Mouse (Mus musculus) hindbrain, embryonic 11.5 days (tissue): ENCODE data around the gene Zmym1. TPM values are rescaled to one million over a fixed set of nuclear protein-coding genes. Genes with fewer than 3 reads are reported as not detected.

Experiments
- ATAC-seq: fragments of 200-750 bp; cut with Nextera tagmentation; 2 replicates; pipeline ENCODE4 v1.8.0; 2017; ENCODE audit warnings: mild to moderate bottlenecking, moderate TSS enrichment, moderate library complexity; ENCODE audit not compliant: low FRiP score
- DNase-seq: peaks from one replicate; pipeline ENCODE4 v3.0.0-alpha.2; 2015; ENCODE audit warnings: low spot score
- H3K27ac ChIP-seq: fragments of 300-500 bp; sonication (generic); 2 replicates; pipeline ENCODE4 v1.5.1; 2014; ENCODE audit warnings: mild to moderate bottlenecking, low read depth, low read length
- H3K27me3 ChIP-seq: fragments of 300-500 bp; sonication (generic); 2 replicates; pipeline ENCODE4 v1.6.1; 2014; ENCODE audit warnings: mild to moderate bottlenecking, low read length, moderate library complexity, mixed read lengths; ENCODE audit not compliant: control insufficient read depth, insufficient read depth
- H3K36me3 ChIP-seq: fragments of 300-500 bp; sonication (generic); 2 replicates; pipeline ENCODE4 v1.6.1; 2014; ENCODE audit warnings: mild to moderate bottlenecking, low read length, moderate library complexity, mixed read lengths; ENCODE audit not compliant: control insufficient read depth, insufficient read depth
- H3K4me1 ChIP-seq: fragments of 300-500 bp; sonication (generic); replicated peaks from 2 replicates; pipeline ENCODE4 v1.6.1; 2014; ENCODE audit warnings: low read length, mixed read lengths; ENCODE audit not compliant: control insufficient read depth, insufficient read depth
- H3K4me2 ChIP-seq: fragments of 300-500 bp; sonication (generic); replicated peaks from 2 replicates; pipeline ENCODE4 v1.6.1; 2014; ENCODE audit warnings: mild to moderate bottlenecking, low read depth, low read length
- H3K4me3 ChIP-seq: fragments of 300-500 bp; sonication (generic); 2 replicates; pipeline ENCODE4 v1.5.1; 2014; ENCODE audit warnings: low read depth, low read length
- H3K9ac ChIP-seq: fragments of 300-500 bp; sonication (generic); 2 replicates; pipeline ENCODE4 v1.6.1; 2014; ENCODE audit warnings: low read depth, low read length
- H3K9me3 ChIP-seq: fragments of 300-500 bp; sonication (generic); 2 replicates; pipeline ENCODE4 v1.6.1; 2016; ENCODE audit warnings: low read length; ENCODE audit not compliant: control insufficient read depth
- WGBS: fragments of 180-500 bp; shearing (Covaris S2); extraction: QIAGEN DNeasy Blood & Tissue Kit; methylation state at CpG from one replicate; pipeline ENCODE4 v1.1.7; 2014; 5-methylcytosine and 5-hydroxymethylcytosine counted together
- polyA plus RNA-seq: library from polyadenylated mRNA; unstranded; fragments of >200 nt; fragmentation: Nextera tagmentation; extraction: Ambion mirVana; gene quantifications from 2 replicates; pipeline ENCODE4 v1.2.1, GENCODE M21; 2014

Gene Zmym1
- polyA plus RNA-seq, 1 experiment from 2014 or later: 25.2 TPM

DNA sequence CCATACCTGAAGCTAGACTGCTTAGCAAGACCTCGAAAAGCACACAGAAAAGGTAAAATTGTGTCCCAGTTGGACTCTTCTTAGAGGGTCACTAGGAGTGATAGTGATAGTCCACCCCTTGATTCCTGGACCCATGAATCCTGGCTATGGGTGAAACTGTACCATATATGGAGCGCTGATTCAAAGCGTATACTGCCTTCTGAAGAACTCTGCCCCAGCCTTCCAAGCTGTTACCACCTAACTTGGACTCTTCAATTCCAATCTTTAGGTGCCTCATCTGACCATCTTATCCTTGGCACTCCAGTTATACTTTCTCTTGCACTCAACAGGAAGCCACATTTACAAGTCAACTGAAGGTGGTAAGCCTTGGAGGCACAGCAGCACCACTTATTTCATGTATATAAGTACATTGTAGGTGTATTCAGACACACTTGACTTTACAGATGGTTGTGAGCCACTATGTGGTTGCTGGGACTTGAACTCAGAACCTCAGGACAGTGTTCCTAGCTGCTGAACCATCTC lies 22.1 kb downstream of the Zmym1 start:
- ATAC-seq (no peak), DNase-seq (no peak)
- no peak overlapping the region for H3K4me2 ChIP-seq
- no peak overlapping the region for H3K27ac ChIP-seq
- WGBS: 84% methylated on average over 3 of the region's 3 CpGs
- no peaks in the 10 kb centered on the region for H3K9me3 ChIP-seq
- H3K27me3 ChIP-seq: no peaks in the 10 kb centered on the region
- no peak overlapping the region for H3K9ac ChIP-seq
- H3K36me3 ChIP-seq: peaks cover 16% of the 10 kb centered on the region
- no peaks in the 10 kb centered on the region for H3K4me1 ChIP-seq
- H3K4me3 ChIP-seq: no peak overlapping the region

DNA sequence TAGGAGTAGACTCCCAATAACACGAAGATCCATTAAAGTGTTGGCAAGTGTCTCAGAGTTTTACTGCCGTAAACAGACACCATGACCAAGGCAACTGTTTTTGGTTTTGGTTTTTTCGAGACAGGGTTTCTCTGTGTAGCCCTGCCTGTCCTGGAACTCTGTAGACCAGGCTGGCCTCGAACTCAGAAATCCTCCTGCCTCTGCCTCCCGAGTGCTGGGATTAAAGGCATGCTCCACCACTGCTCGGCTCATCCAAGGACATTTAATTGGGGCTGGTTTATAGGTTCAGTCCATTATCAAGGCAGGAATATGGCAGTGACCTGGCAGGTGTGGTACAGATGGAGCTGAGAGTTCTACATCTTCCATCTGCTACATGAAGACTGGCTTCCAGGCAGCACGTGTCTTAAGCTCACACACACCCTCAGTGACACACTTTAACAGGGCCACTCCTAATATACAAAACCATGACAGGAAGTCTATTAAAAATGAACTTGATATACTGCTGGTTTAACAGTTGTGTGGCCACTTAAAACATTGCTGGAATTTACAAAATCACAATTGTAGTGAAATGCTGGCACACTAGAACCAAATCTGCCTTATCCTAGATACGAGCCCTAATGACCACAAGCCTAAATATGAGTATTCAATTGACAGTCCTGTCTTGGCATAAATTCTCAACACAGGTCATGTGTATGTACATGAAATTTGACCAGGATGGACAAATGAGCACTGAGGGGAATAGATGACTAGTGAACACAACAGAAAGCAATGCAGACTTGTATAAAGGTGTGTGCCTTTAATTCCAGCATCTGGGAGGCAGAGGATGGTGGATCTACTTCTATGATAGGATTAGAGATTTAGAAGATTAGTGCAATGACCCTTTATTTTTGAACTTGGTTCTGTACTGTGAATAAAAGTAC lies 22.8 kb downstream of the Zmym1 start:
- 91% methylated on average over 8 of the region's 8 CpGs for WGBS
- DNase-seq (no peak), ATAC-seq (no peak)
- no peaks in the 10 kb centered on the region for H3K9me3 ChIP-seq
- no peak overlapping the region for H3K4me3 ChIP-seq
- no peaks in the 10 kb centered on the region for H3K27me3 ChIP-seq
- no peak overlapping the region for H3K27ac ChIP-seq
- no peak overlapping the region for H3K9ac ChIP-seq
- H3K36me3 ChIP-seq: peaks cover 16% of the 10 kb centered on the region
- no peak overlapping the region for H3K4me2 ChIP-seq
- no peaks in the 10 kb centered on the region for H3K4me1 ChIP-seq

- Histone ChIP-seq H3K4me3 (no peak overlapping the region), H3K36me3 (peaks cover 22% of the 10 kb centered on the region)
Measured at GRCm38 (mm10) chr4:127037158-127037557, 23.8 kb downstream of the Zmym1 start.

DNA sequence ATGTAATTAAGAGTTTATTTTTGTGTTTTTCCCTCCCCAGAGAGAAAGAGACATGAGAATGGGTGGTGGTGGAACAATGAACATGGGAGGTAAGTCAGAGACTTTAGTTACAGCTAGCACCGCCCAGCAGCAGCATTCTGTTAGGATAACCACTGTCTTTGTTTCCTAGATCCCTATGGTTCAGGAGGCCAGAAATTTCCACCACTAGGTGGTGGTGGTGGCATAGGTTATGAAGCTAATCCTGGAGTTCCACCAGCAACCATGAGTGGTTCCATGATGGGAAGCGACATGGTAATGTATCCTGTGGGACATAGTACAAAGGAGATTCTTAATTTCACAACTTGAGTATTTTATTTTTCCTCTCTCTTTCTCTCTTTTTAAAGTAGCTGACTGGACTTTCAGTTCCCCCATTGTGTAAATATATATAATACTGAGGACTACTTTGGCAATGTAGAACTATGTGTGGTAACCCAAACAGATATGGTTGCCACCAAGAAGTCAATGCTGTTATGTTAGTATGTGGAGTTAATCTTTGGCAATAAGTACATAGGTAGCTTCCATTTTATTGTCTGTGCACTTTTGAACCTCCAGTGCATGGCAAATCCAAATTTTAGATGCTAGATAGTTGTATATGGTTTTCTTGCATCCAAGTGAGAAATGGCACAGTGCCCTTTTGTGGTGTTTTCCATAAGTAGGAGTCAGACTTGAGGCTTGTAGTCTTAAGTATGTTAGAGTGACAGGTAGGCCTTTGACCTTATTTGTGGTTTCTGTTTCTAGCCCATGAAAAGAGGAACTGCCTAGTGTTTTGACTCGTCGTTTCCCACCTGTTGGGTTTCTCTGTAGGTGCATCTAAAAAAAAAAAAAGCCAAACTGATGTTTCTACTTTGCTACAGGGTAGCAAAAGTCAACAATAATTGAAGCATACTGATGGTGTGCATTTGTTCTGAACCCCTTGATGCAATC lies 33.4 kb downstream of the Zmym1 start:
- H3K27ac ChIP-seq: no peak overlapping the region
- H3K9ac ChIP-seq: no peak overlapping the region
- no peak overlapping the region for H3K4me2 ChIP-seq
- H3K27me3 ChIP-seq: no peaks in the 10 kb centered on the region
- peaks cover 17% of the 10 kb centered on the region for H3K36me3 ChIP-seq
- no peak overlapping the region for H3K4me3 ChIP-seq
- 0 out of 2 replicates have a peak, but pooled peaks have one; percentile 35 for ATAC-seq
- 84% methylated on average over 4 of the region's 4 CpGs for WGBS
- DNase-seq: peak; percentile 74
- H3K4me1 ChIP-seq: 0 out of 2 replicates have a peak, but pooled peaks cover 6% of the 10 kb centered on the region
- H3K9me3 ChIP-seq: no peaks in the 10 kb centered on the region

More at GRCm38 (mm10) chr4:127037158-127037557, 23.8 kb downstream of the Zmym1 start:
- ATAC-seq (no peak), DNase-seq (no peak)
- no peaks in the 10 kb centered on the region for H3K9me3 ChIP-seq
- no peak overlapping the region for H3K9ac ChIP-seq
- no peak overlapping the region for H3K27ac ChIP-seq
- H3K4me1 ChIP-seq: no peaks in the 10 kb centered on the region
- WGBS: 95% methylated on average over 3 of the region's 3 CpGs
- H3K27me3 ChIP-seq: no peaks in the 10 kb centered on the region
- no peak overlapping the region for H3K4me2 ChIP-seq

GRCm38 (mm10) chr4:127026826-127027225 lies 34.1 kb downstream of the Zmym1 start:
- Histone ChIP-seq H3K9me3 (no peaks in the 10 kb centered on the region), H3K36me3 (peaks cover 17% of the 10 kb centered on the region), H3K4me1 (0 out of 2 replicates have a peak, but pooled peaks cover 6% of the 10 kb centered on the region), H3K9ac (no peak overlapping the region), H3K27ac (no peak overlapping the region), H3K4me2 (no peak overlapping the region), H3K4me3 (no peak overlapping the region), H3K27me3 (no peaks in the 10 kb centered on the region)
- ATAC-seq: no peak
- WGBS: 92% methylated on average over 4 of the region's 4 CpGs
- DNase-seq: no peak

- Histone ChIP-seq H3K9me3 (no peaks in the 10 kb centered on the region), H3K27ac (no peak overlapping the region), H3K4me3 (peak overlapping the region; percentile 100), H3K9ac (no peak overlapping the region), H3K36me3 (peaks cover 16% of the 10 kb centered on the region), H3K4me2 (peak overlapping the region; percentile 85), H3K4me1 (0 out of 2 replicates have a peak, but pooled peaks cover 6% of the 10 kb centered on the region), H3K27me3 (no peaks in the 10 kb centered on the region)
- ATAC-seq (no peak), DNase-seq (no peak)
- WGBS: 75% methylated on average over 1 of the region's 1 CpGs
Measured at GRCm38 (mm10) chr4:127024240-127024639, 36.7 kb downstream of the Zmym1 start.

DNA sequence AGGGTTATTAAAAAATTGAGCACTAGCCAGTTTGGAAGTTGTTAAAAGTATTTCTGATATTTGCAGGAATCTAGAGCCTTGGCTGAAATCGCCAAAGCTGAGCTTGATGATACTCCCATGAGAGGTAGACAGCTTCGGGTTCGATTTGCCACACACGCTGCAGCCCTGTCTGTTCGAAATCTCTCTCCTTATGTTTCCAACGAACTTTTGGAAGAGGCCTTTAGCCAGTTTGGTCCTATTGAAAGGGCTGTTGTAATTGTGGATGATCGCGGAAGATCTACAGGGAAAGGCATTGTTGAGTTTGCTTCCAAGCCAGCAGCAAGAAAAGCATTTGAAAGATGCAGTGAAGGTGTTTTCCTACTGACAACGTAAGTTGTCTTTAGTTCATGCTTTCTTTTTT lies 37.8 kb downstream of the Zmym1 start:
- Histone ChIP-seq H3K4me2 (peak overlapping the region; percentile 85), H3K27ac (no peak overlapping the region), H3K9ac (peak overlapping the region; percentile 100), H3K27me3 (no peaks in the 10 kb centered on the region), H3K4me3 (peak overlapping the region; percentile 100), H3K4me1 (0 out of 2 replicates have a peak, but pooled peaks cover 6% of the 10 kb centered on the region), H3K36me3 (peaks cover 12% of the 10 kb centered on the region), H3K9me3 (no peaks in the 10 kb centered on the region)
- 5% methylated on average over 9 of the region's 9 CpGs for WGBS
- no peak for DNase-seq
- no peak for ATAC-seq

- no peaks in the 10 kb centered on the region for H3K9me3 ChIP-seq
- no peaks in the 10 kb centered on the region for H3K27me3 ChIP-seq
- peak; percentile 70 for ATAC-seq
- peak overlapping the region; percentile 100 for H3K9ac ChIP-seq
- H3K4me1 ChIP-seq: 0 out of 2 replicates have a peak, but pooled peaks cover 6% of the 10 kb centered on the region
- peak overlapping the region; percentile 85 for H3K4me2 ChIP-seq
- DNase-seq: peak; percentile 89
- WGBS: under 1% methylated on average over 52 of the region's 53 CpGs
- H3K27ac ChIP-seq: peak overlapping the region; percentile 98
- H3K36me3 ChIP-seq: peaks cover 7% of the 10 kb centered on the region
- peak overlapping the region; percentile 100 for H3K4me3 ChIP-seq
Measured at GRCm38 (mm10) chr4:127021989-127022626, 38.8 kb downstream of the Zmym1 start.
